Mouse (Mus musculus): Measurements from ENCODE around the gene Hist1h3d.

DNA sequence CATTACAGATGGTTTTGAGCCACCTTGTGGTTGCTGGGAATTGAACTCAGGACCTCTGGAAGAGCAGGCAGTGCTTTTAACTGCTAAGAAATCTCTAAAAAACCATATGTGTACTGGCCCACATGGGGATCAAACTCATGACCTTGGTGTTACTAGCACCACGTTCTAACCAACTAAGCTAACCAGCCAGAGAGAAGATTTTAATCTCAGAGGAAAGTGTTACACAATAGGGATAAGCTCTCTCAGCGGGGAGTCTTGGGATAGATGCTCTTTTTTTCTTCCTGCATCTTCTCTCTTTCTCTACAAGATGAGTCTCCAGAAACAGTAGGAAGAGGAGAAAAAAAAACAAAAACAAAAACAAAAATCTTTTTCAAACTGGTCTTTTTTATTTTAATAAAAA, 34.8 kb downstream of the Hist1h3d start:
- TF ChIP-seq EP300 (IDR thresholded peaks at IDR 0.05; ENCODE audit: low read depth in 1 of 2, low read length in 2 of 2): no peak
- no peak for TF ChIP-seq MYC (IDR thresholded peaks at IDR 0.05; ENCODE audit: low read depth, low read length)
- no peak for TF ChIP-seq CTCF (IDR thresholded peaks at IDR 0.05 in 2 of 3, conservative IDR thresholded peaks at IDR 0.05 in 1 of 3; ENCODE audit: control insufficient read depth in 1 of 3, insufficient read depth in 1 of 3, low read depth in 2 of 3, low read length in 3 of 3, poor library complexity in 1 of 3, severe bottlenecking in 1 of 3)
- no peak for TF ChIP-seq MYB (IDR thresholded peaks at IDR 0.05; ENCODE audit: low read depth, low read length)
- TF ChIP-seq MAFK (IDR thresholded peaks at IDR 0.05; ENCODE audit: borderline replicate concordance, low read depth, low read length): no peak
- TF ChIP-seq USF1 (IDR thresholded peaks at IDR 0.05; ENCODE audit: low read depth, low read length): no peak
- TF ChIP-seq POLR2A (IDR thresholded peaks at IDR 0.05; ENCODE audit: control insufficient read depth in 1 of 2, insufficient read depth in 1 of 2, low read depth in 1 of 2, low read length in 2 of 2, poor library complexity in 1 of 2): no peak
- no peak for TF ChIP-seq NRF1 (IDR thresholded peaks at IDR 0.05; ENCODE audit: insufficient read depth, low read depth, low read length, poor library complexity, severe bottlenecking)
